Mouse (Mus musculus) hindbrain, embryonic 16.5 days (tissue): ENCODE measurements at regions not wholly inside any gene's neighbourhood (a gene's known extent, or its start where the extent isn't known, plus 50 kb on each side); places are given as distances from the start of the nearest gene placed in this dataset.

ENCODE experiments used
- ATAC-seq: fragments of 200-750 bp; cut with Nextera tagmentation; 2 replicates; pipeline ENCODE4 v1.8.0; 2017; ENCODE audit warnings: moderate TSS enrichment, moderate library complexity
- H3K27ac ChIP-seq: fragments of 300-500 bp; sonication (generic); 2 replicates; pipeline ENCODE4 v1.5.1; 2014; ENCODE audit warnings: low read depth, mild to moderate bottlenecking, control low read depth, low read length, moderate library complexity
- H3K27me3 ChIP-seq: fragments of 300-500 bp; sonication (generic); replicated peaks from 2 replicates; pipeline ENCODE4 v1.6.1; 2014; ENCODE audit warnings: low read length; ENCODE audit not compliant: control insufficient read depth, insufficient read depth
- H3K36me3 ChIP-seq: fragments of 300-500 bp; sonication (generic); 2 replicates; pipeline ENCODE4 v1.6.1; 2014; ENCODE audit warnings: mild to moderate bottlenecking, low read length, moderate library complexity, mixed read lengths; ENCODE audit not compliant: control insufficient read depth, insufficient read depth
- H3K4me1 ChIP-seq: fragments of 300-500 bp; sonication (generic); 2 replicates; pipeline ENCODE4 v1.6.1; 2014; ENCODE audit warnings: low read depth, low read length; ENCODE audit not compliant: control insufficient read depth, insufficient read depth
- H3K4me2 ChIP-seq: fragments of 300-500 bp; sonication (generic); 2 replicates; pipeline ENCODE4 v1.6.1; 2014; ENCODE audit warnings: mild to moderate bottlenecking, low read length, control low read depth, moderate library complexity
- H3K4me3 ChIP-seq: fragments of 300-500 bp; sonication (generic); 2 replicates; pipeline ENCODE4 v1.5.1; 2014; ENCODE audit warnings: mild to moderate bottlenecking, low read length, control low read depth, moderate library complexity
- H3K9ac ChIP-seq: fragments of 300-500 bp; sonication (generic); 2 replicates; pipeline ENCODE4 v1.6.1; 2014; ENCODE audit warnings: low read depth, mild to moderate bottlenecking, control low read depth, low read length, moderate library complexity
- H3K9me3 ChIP-seq: fragments of 300-500 bp; sonication (generic); 2 replicates; pipeline ENCODE4 v1.6.1; 2014; ENCODE audit warnings: mild to moderate bottlenecking, low read length, moderate library complexity; ENCODE audit not compliant: control insufficient read depth
- WGBS: fragments of 180-500 bp; shearing (Covaris S2); extraction: QIAGEN DNeasy Blood & Tissue Kit; methylation state at CpG from one replicate; pipeline ENCODE4 v1.1.7; 2014; 5-methylcytosine and 5-hydroxymethylcytosine counted together

GRCm38 (mm10) chr6:98178005-98178404 is 164.5 kb downstream of the Gm765 start:
- ATAC-seq: no peak
- no peaks in the 10 kb centered on the region for H3K27me3 ChIP-seq
- H3K9me3 ChIP-seq: no peaks in the 10 kb centered on the region
- H3K4me3 ChIP-seq: no peak overlapping the region
- no peaks in the 10 kb centered on the region for H3K36me3 ChIP-seq
- H3K27ac ChIP-seq: no peak overlapping the region
- no peaks in the 10 kb centered on the region for H3K4me1 ChIP-seq
- H3K9ac ChIP-seq: no peak overlapping the region
- H3K4me2 ChIP-seq: no peak overlapping the region
- WGBS: 45% methylated on average over 2 of the region's 2 CpGs

GRCm38 (mm10) chr6:98149043-98149813 is 193.3 kb downstream of the Gm765 start:
- ATAC-seq: no peak
- H3K4me1 ChIP-seq: no peaks in the 10 kb centered on the region
- no peak overlapping the region for H3K9ac ChIP-seq
- H3K36me3 ChIP-seq: no peaks in the 10 kb centered on the region
- H3K9me3 ChIP-seq: no peaks in the 10 kb centered on the region
- H3K4me2 ChIP-seq: no peak overlapping the region
- no peak overlapping the region for H3K27ac ChIP-seq
- 57% methylated on average over 12 of the region's 12 CpGs for WGBS
- H3K4me3 ChIP-seq: no peak overlapping the region
- H3K27me3 ChIP-seq: no peaks in the 10 kb centered on the region

GRCm38 (mm10) chr6:98147855-98148254 is 194.7 kb downstream of the Gm765 start:
- H3K9ac ChIP-seq: no peak overlapping the region
- no peak overlapping the region for H3K4me2 ChIP-seq
- no peaks in the 10 kb centered on the region for H3K27me3 ChIP-seq
- no peak for ATAC-seq
- no peaks in the 10 kb centered on the region for H3K4me1 ChIP-seq
- H3K27ac ChIP-seq: no peak overlapping the region
- H3K9me3 ChIP-seq: no peaks in the 10 kb centered on the region
- H3K36me3 ChIP-seq: no peaks in the 10 kb centered on the region
- no peak overlapping the region for H3K4me3 ChIP-seq
- 66% methylated on average over 5 of the region's 5 CpGs for WGBS

GRCm38 (mm10) chr6:98132931-98133330 is 209.6 kb downstream of the Gm765 start:
- no peak overlapping the region for H3K4me2 ChIP-seq
- 31% methylated on average over 2 of the region's 2 CpGs for WGBS
- H3K4me1 ChIP-seq: no peaks in the 10 kb centered on the region
- H3K4me3 ChIP-seq: no peak overlapping the region
- no peak overlapping the region for H3K27ac ChIP-seq
- H3K9ac ChIP-seq: no peak overlapping the region
- no peaks in the 10 kb centered on the region; the same call in 1 of the 2 replicates for H3K27me3 ChIP-seq
- no peaks in the 10 kb centered on the region for H3K36me3 ChIP-seq
- no peak; the same call in 1 of the 2 replicates for ATAC-seq
- H3K9me3 ChIP-seq: no peaks in the 10 kb centered on the region

- no peaks in the 10 kb centered on the region for H3K9me3 ChIP-seq
- no peak overlapping the region for H3K4me2 ChIP-seq
- ATAC-seq: no peak
- no peaks in the 10 kb centered on the region for H3K36me3 ChIP-seq
- no peaks in the 10 kb centered on the region for H3K4me1 ChIP-seq
- 69% methylated on average over 7 of the region's 7 CpGs for WGBS
- H3K27ac ChIP-seq: no peak overlapping the region
- H3K9ac ChIP-seq: no peak overlapping the region
- H3K4me3 ChIP-seq: no peak overlapping the region
- peaks cover 2% of the 10 kb centered on the region; the same call in 1 of the 2 replicates for H3K27me3 ChIP-seq
Measured at GRCm38 (mm10) chr6:98125434-98125833, 217.1 kb downstream of the Gm765 start.

GRCm38 (mm10) chr6:98118355-98119150 is 224.0 kb downstream of the Gm765 start:
- ATAC-seq: no peak
- WGBS: 34% methylated on average over 9 of the region's 9 CpGs
- H3K27me3 ChIP-seq: no peaks in the 10 kb centered on the region; the same call in 1 of the 2 replicates
- H3K9ac ChIP-seq: no peak overlapping the region
- no peak overlapping the region for H3K4me2 ChIP-seq
- H3K27ac ChIP-seq: no peak overlapping the region
- no peaks in the 10 kb centered on the region for H3K9me3 ChIP-seq
- no peaks in the 10 kb centered on the region for H3K36me3 ChIP-seq
- H3K4me1 ChIP-seq: no peaks in the 10 kb centered on the region
- no peak overlapping the region for H3K4me3 ChIP-seq

- Histone ChIP-seq H3K4me1 (no peaks in the 10 kb centered on the region), H3K27me3 (no peaks in the 10 kb centered on the region), H3K4me2 (no peak overlapping the region), H3K4me3 (no peak overlapping the region), H3K9me3 (no peaks in the 10 kb centered on the region), H3K9ac (no peak overlapping the region), H3K27ac (no peak overlapping the region), H3K36me3 (no peaks in the 10 kb centered on the region)
- 16% methylated on average over 9 of the region's 9 CpGs for WGBS
- no peak for ATAC-seq
Measured at GRCm38 (mm10) chr6:98114327-98115134, 228.0 kb downstream of the Gm765 start.

GRCm38 (mm10) chr6:98113708-98114107 is 228.8 kb downstream of the Gm765 start:
- Histone ChIP-seq H3K4me3 (no peak overlapping the region), H3K4me2 (peak overlapping the region; percentile 24; the same call in 1 of the 2 replicates), H3K36me3 (no peaks in the 10 kb centered on the region), H3K9ac (no peak overlapping the region), H3K9me3 (no peaks in the 10 kb centered on the region), H3K4me1 (no peaks in the 10 kb centered on the region), H3K27me3 (no peaks in the 10 kb centered on the region), H3K27ac (no peak overlapping the region)
- ATAC-seq: no peak
- 8% methylated on average over 7 of the region's 7 CpGs for WGBS
